Mouse (Mus musculus) brain, embryonic 14.5 days (tissue): ENCODE results near the gene Rhou. TPM values are rescaled to one million over a fixed set of nuclear protein-coding genes. Genes with fewer than 3 reads are reported as not detected.

Experiments
- DNase-seq: peaks from one replicate; pipeline ENCODE4 v3.0.0-alpha.2; 2011; ENCODE audit warnings: low read depth
- CTCF ChIP-seq: fragments of 200-500 bp; IDR thresholded peaks from 2 replicates; pipeline ENCODE4 v1.5.1; 2012; ENCODE audit warnings: inconsistent platforms, mild to moderate bottlenecking, moderate library complexity, borderline replicate concordance; ENCODE audit not compliant: insufficient read depth, insufficient read length; ENCODE audit errors: extremely low read depth
- POLR2A ChIP-seq: fragments of 200-500 bp; IDR thresholded peaks from 2 replicates; pipeline ENCODE4 v1.6.1; 2012; ENCODE audit warnings: mild to moderate bottlenecking, inconsistent platforms, borderline replicate concordance; ENCODE audit not compliant: poor library complexity, insufficient read depth, insufficient read length, severe bottlenecking; ENCODE audit errors: extremely low read depth
- polyA plus RNA-seq: library from polyadenylated mRNA; depleted of rRNA; stranded (reverse); fragments of >200 nt; gene quantifications from 2 replicates; pipeline ENCODE4 v1.2.3, GENCODE M21; 2012; rRNA removed

The Rhou gene
- polyA plus RNA-seq, 1 experiment: 30.1 TPM

- no peak for DNase-seq
- TF ChIP-seq CTCF: no peak
- TF ChIP-seq POLR2A: no peak
These were observed 55.0 kb downstream of the Rhou start for GRCm38 (mm10) chr8:123708729-123709128.

- DNase-seq: no peak
- TF ChIP-seq POLR2A (no peak), CTCF (no peak)
These were observed 56.6 kb downstream of the Rhou start for GRCm38 (mm10) chr8:123710335-123710734.

Other genes starting within 250 kb of the Rhou start
- gene Mc1r, start 246.8 kb upstream of the Rhou start, polyA plus RNA-seq: 0.05 and 0.08 TPM in 2 replicates
- gene Tubb3, start 242.5 kb upstream of the Rhou start, polyA plus RNA-seq: 3,325 and 3,474 TPM in 2 replicates
- 53.2 and 55.5 TPM in 2 replicates for gene Def8, start 230.4 kb upstream of the Rhou start, polyA plus RNA-seq
- gene Afg3l1, start 176.0 kb upstream of the Rhou start, polyA plus RNA-seq: 31.8 and 35.3 TPM in 2 replicates
- gene Dbndd1, start 138.5 kb upstream of the Rhou start, polyA plus RNA-seq: 85.3 and 88.4 TPM in 2 replicates
- gene Gas8, start 135.1 kb upstream of the Rhou start, polyA plus RNA-seq: 32.5 and 45.1 TPM in 2 replicates
- gene Rab4a, start 152.1 kb downstream of the Rhou start, polyA plus RNA-seq: 48.0 and 49.1 TPM in 2 replicates
- gene Ccsap, start 206.3 kb downstream of the Rhou start, polyA plus RNA-seq: 6.6 and 7.5 TPM in 2 replicates
- 9.0 and 10.3 TPM in 2 replicates for gene Acta1, start 240.8 kb downstream of the Rhou start, polyA plus RNA-seq